Mouse (Mus musculus) embryonic facial prominence, embryonic 13.5 days (tissue): ENCODE data around the gene Mrps27. TPM values are rescaled to one million over a fixed set of nuclear protein-coding genes. Genes with fewer than 3 reads are reported as not detected.

Experiments
- ATAC-seq: fragments of 200-750 bp; cut with Nextera tagmentation; 2 replicates; pipeline ENCODE4 v1.8.0; 2017; ENCODE audit warnings: low read depth; ENCODE audit not compliant: insufficient number of reproducible peaks, insufficient read depth, low FRiP score, low TSS enrichment
- H3K27ac ChIP-seq: fragments of 300-500 bp; sonication (generic); 2 replicates; pipeline ENCODE4 v1.5.1; 2015; ENCODE audit warnings: moderate library complexity, mild to moderate bottlenecking, inconsistent platforms
- H3K27me3 ChIP-seq: fragments of 300-500 bp; sonication (generic); 2 replicates; pipeline ENCODE4 v1.6.1; 2015; ENCODE audit warnings: mild to moderate bottlenecking, inconsistent platforms
- H3K36me3 ChIP-seq: fragments of 300-500 bp; sonication (generic); 2 replicates; pipeline ENCODE4 v1.6.1; 2015; ENCODE audit warnings: mild to moderate bottlenecking, inconsistent platforms
- H3K4me1 ChIP-seq: fragments of 300-500 bp; sonication (generic); 2 replicates; pipeline ENCODE4 v1.6.1; 2015; ENCODE audit warnings: inconsistent platforms
- H3K4me2 ChIP-seq: fragments of 300-500 bp; sonication (generic); 2 replicates; pipeline ENCODE4 v1.6.1; 2015; ENCODE audit warnings: moderate library complexity, mild to moderate bottlenecking, inconsistent platforms
- H3K4me3 ChIP-seq: fragments of 300-500 bp; sonication (generic); 2 replicates; pipeline ENCODE4 v1.5.1; 2015; ENCODE audit warnings: mild to moderate bottlenecking, inconsistent platforms
- H3K9ac ChIP-seq: fragments of 300-500 bp; sonication (generic); 2 replicates; pipeline ENCODE4 v1.6.1; 2015; ENCODE audit warnings: mild to moderate bottlenecking, inconsistent platforms
- H3K9me3 ChIP-seq: fragments of 300-500 bp; sonication (generic); 2 replicates; pipeline ENCODE4 v1.6.1; 2016; ENCODE audit warnings: inconsistent platforms
- WGBS: fragments of 180-500 bp; shearing (Covaris S2); methylation state at CpG from one replicate; pipeline ENCODE4 v1.1.7; 2015; ENCODE audit warnings: mixed read lengths; 5-methylcytosine and 5-hydroxymethylcytosine counted together
- polyA plus RNA-seq: library from polyadenylated mRNA; unstranded; fragments of >200 nt; fragmentation: Nextera tagmentation; extraction: Ambion mirVana; gene quantifications from 2 replicates; pipeline ENCODE4 v1.2.1, GENCODE M21; 2015

Gene Mrps27
- polyA plus RNA-seq, 1 experiment from 2014 or later = 62.5 TPM

DNA sequence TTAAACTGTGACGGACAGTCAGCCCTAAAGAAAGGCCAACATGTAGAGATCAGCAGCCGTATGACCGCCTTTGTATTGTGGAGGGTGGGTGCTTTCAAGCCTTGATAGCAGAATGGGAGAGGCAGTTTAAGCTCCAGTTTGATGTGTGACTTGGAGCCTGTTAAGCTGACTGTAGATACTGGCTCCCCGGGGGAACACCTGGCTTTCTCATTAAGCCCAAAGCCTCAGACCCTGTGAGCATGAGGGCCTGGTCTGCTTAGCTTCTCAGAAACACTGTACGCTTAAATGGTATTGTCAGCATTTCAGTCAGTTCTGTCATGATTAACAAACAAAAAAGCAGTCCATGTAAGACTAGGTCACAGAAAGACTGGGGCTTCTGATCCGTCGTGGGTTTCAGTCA is 29.1 kb downstream of the Mrps27 start:
- H3K4me1 ChIP-seq = peaks cover 7% of the 10 kb centered on the region; the same call in 1 of the 2 replicates
- H3K27ac ChIP-seq = no peak overlapping the region
- ATAC-seq = no peak
- no peaks in the 10 kb centered on the region for H3K27me3 ChIP-seq
- no peak overlapping the region for H3K4me2 ChIP-seq
- no peaks in the 10 kb centered on the region for H3K9me3 ChIP-seq
- H3K36me3 ChIP-seq = peaks cover 13% of the 10 kb centered on the region
- 78% methylated on average over 7 of the region's 7 CpGs for WGBS
- no peak overlapping the region for H3K4me3 ChIP-seq
- H3K9ac ChIP-seq = 0 out of 2 replicates have a peak overlapping the region, but pooled peaks have one; percentile 27

DNA sequence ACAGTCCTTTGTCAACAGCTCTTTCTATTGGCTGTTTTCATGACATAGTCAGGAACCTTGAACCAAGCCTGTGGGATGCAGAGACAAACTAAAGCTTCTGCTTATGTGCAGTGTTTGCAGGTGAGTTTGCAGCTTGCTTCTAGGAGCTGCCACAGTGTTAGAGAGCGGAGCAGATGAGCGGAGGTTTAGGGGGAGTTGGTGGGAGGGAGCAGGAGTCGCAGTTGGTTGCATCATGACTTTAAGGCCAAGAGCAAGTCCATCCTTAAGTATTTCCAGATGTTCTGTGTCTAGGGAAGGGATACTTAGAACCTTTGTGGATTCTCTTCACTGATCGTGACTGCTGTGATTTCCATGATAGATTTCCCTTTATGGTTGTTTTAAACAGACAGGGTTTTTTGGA is 29.6 kb downstream of the Mrps27 start:
- peak overlapping the region; percentile 27; the same call in 1 of the 2 replicates for H3K9ac ChIP-seq
- no peak for ATAC-seq
- H3K4me2 ChIP-seq = no peak overlapping the region
- H3K4me1 ChIP-seq = peaks cover 7% of the 10 kb centered on the region; the same call in 1 of the 2 replicates
- H3K4me3 ChIP-seq = no peak overlapping the region
- no peaks in the 10 kb centered on the region for H3K9me3 ChIP-seq
- H3K36me3 ChIP-seq = peaks cover 10% of the 10 kb centered on the region
- no peaks in the 10 kb centered on the region for H3K27me3 ChIP-seq
- 34% methylated on average over 4 of the region's 4 CpGs for WGBS
- H3K27ac ChIP-seq = no peak overlapping the region

- Histone ChIP-seq H3K27me3 (no peaks in the 10 kb centered on the region), H3K4me1 (peaks cover 7% of the 10 kb centered on the region; the same call in 1 of the 2 replicates), H3K9me3 (no peaks in the 10 kb centered on the region), H3K4me2 (no peak overlapping the region), H3K36me3 (peaks cover 15% of the 10 kb centered on the region; the same call in 1 of the 2 replicates), H3K27ac (no peak overlapping the region), H3K9ac (no peak overlapping the region), H3K4me3 (no peak overlapping the region)
- WGBS = 33% methylated on average over 6 of the region's 6 CpGs
- no peak for ATAC-seq
Observed at GRCm38 (mm10) chr13:99375550-99375949, 31.0 kb downstream of the Mrps27 start.

DNA sequence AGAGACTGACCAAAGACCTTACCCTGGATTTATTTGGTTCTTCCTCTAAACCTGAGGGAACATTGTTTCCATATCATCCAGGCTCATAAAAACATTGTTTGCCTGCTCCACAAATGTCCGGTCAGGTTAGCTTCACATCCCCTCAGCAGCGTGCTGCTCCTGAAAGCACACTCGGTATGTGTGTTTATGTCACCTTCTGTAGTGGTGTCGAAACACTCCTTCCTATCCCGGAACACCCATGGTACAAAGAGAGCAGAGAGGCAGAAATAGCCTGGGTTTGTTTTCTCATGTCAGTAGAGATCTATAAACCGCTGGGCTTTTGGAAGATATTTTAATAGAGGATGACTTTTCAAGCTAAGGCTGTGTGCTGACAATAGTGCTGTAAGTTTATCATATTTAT is 32.5 kb downstream of the Mrps27 start:
- 93% methylated on average over 6 of the region's 6 CpGs for WGBS
- Histone ChIP-seq H3K27me3 (no peaks in the 10 kb centered on the region), H3K9me3 (no peaks in the 10 kb centered on the region)

DNA sequence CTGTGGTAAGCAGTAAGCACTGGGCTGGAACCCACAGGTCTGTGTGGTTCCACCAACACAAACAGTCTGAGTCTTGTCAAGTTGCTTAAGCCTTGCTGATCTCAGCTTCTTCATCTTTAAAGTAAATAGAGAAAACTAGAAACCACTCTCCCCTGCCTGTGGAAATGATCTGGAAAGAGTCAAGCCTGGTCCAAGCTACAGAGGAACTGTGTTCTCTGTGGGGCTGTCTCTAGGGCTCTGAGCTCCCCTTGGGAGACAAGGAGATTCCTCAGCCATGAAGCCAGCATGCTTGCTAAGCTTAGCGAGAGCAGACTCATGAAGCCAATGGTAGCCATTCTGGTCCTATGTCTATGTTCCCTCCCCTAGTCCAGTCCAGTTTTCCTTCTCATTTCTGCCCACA is 33.6 kb downstream of the Mrps27 start:
- ATAC-seq = no peak
- Histone ChIP-seq H3K4me1 (peaks cover 6% of the 10 kb centered on the region; the same call in 1 of the 2 replicates), H3K9me3 (no peaks in the 10 kb centered on the region), H3K9ac (no peak overlapping the region), H3K27me3 (no peaks in the 10 kb centered on the region), H3K27ac (no peak overlapping the region), H3K4me3 (no peak overlapping the region), H3K4me2 (no peak overlapping the region), H3K36me3 (peaks cover 20% of the 10 kb centered on the region; the same call in 1 of the 2 replicates)
- 96% methylated on average over 1 of the region's 1 CpGs for WGBS

More for the DNA sequence above, 32.5 kb downstream of the Mrps27 start:
- Histone ChIP-seq H3K27ac (no peak overlapping the region), H3K4me2 (no peak overlapping the region), H3K4me3 (no peak overlapping the region), H3K36me3 (peaks cover 20% of the 10 kb centered on the region; the same call in 1 of the 2 replicates), H3K4me1 (peaks cover 7% of the 10 kb centered on the region; the same call in 1 of the 2 replicates), H3K9ac (no peak overlapping the region)
- ATAC-seq = no peak

- Histone ChIP-seq H3K9me3 (no peaks in the 10 kb centered on the region), H3K9ac (no peak overlapping the region), H3K4me2 (no peak overlapping the region), H3K27me3 (no peaks in the 10 kb centered on the region), H3K4me1 (no peaks in the 10 kb centered on the region), H3K27ac (no peak overlapping the region), H3K4me3 (no peak overlapping the region), H3K36me3 (peaks cover 20% of the 10 kb centered on the region; the same call in 1 of the 2 replicates)
- ATAC-seq = no peak
- 65% methylated on average over 6 of the region's 6 CpGs for WGBS
Observed at GRCm38 (mm10) chr13:99382373-99382772, 37.8 kb downstream of the Mrps27 start.

DNA sequence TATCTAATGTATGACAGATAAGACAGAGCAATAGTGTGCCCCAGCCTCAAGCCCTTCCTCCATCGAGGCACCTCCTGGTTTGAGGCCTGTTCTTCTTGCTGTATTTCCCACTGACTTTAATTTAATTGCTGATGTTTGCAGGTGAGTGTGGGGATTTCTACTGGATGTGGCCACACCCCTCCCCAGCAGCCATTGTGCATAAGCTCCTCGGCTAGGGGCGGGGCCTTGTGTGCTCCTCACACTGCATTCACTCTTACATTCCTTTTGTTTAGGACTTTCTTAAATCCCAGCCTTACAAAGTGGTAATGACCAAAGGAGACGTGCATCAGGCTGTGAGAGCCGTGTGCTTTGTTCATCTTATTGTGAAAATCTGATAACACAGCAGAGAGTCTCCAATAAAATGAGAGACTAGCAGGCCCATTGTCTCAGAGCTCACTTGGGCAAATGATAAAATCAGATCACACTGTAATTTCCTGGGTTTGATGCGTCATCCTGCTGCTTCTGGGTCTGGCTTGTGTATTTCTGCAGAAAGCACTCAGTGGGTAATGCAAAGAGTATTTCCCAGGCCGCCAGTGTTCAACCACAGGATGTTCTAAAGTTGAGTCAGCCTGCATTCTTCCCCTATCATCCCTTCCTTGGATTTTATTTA is 40.1 kb downstream of the Mrps27 start:
- Histone ChIP-seq H3K4me2 (no peak overlapping the region), H3K27ac (no peak overlapping the region), H3K4me3 (no peak overlapping the region), H3K27me3 (no peaks in the 10 kb centered on the region), H3K4me1 (peaks cover 9% of the 10 kb centered on the region), H3K9me3 (no peaks in the 10 kb centered on the region), H3K36me3 (peaks cover 19% of the 10 kb centered on the region; the same call in 1 of the 2 replicates), H3K9ac (no peak overlapping the region)
- ATAC-seq = no peak
- WGBS = 74% methylated on average over 7 of the region's 7 CpGs

GRCm38 (mm10) chr13:99385911-99386310 is 41.3 kb downstream of the Mrps27 start:
- 80% methylated on average over 6 of the region's 6 CpGs for WGBS
- no peak overlapping the region for H3K4me2 ChIP-seq
- H3K4me3 ChIP-seq = no peak overlapping the region
- peak; percentile 62; the same call in 1 of the 2 replicates for ATAC-seq
- H3K36me3 ChIP-seq = peaks cover 11% of the 10 kb centered on the region; the same call in 1 of the 2 replicates
- no peak overlapping the region for H3K27ac ChIP-seq
- H3K4me1 ChIP-seq = peaks cover 11% of the 10 kb centered on the region
- no peaks in the 10 kb centered on the region for H3K27me3 ChIP-seq
- H3K9me3 ChIP-seq = no peaks in the 10 kb centered on the region
- no peak overlapping the region for H3K9ac ChIP-seq

DNA sequence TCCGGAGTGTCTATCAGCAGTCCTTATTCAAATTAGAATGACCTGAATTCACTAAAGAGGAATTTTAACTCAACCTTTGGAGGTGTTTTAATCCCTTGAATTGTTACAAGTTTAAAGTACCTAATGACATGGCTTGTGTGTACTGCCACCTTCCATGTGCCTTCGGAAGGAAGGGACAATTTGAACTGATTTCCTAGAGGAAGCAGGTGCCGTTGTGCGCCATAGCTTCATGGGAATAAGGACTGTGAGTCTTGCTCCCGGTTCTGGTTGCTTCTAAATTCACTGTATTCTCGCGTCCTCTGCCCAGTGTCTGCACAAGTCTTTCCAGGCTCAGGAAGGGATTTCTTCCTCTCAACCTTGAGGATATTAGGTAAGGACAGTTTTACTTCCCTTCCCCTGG is 41.8 kb downstream of the Mrps27 start:
- H3K4me1 ChIP-seq = peaks cover 15% of the 10 kb centered on the region
- no peak overlapping the region for H3K27ac ChIP-seq
- peaks cover 7% of the 10 kb centered on the region; the same call in 1 of the 2 replicates for H3K36me3 ChIP-seq
- H3K9ac ChIP-seq = no peak overlapping the region
- H3K9me3 ChIP-seq = no peaks in the 10 kb centered on the region
- 84% methylated on average over 7 of the region's 7 CpGs for WGBS
- no peak for ATAC-seq
- H3K27me3 ChIP-seq = no peaks in the 10 kb centered on the region
- H3K4me3 ChIP-seq = no peak overlapping the region
- H3K4me2 ChIP-seq = no peak overlapping the region

DNA sequence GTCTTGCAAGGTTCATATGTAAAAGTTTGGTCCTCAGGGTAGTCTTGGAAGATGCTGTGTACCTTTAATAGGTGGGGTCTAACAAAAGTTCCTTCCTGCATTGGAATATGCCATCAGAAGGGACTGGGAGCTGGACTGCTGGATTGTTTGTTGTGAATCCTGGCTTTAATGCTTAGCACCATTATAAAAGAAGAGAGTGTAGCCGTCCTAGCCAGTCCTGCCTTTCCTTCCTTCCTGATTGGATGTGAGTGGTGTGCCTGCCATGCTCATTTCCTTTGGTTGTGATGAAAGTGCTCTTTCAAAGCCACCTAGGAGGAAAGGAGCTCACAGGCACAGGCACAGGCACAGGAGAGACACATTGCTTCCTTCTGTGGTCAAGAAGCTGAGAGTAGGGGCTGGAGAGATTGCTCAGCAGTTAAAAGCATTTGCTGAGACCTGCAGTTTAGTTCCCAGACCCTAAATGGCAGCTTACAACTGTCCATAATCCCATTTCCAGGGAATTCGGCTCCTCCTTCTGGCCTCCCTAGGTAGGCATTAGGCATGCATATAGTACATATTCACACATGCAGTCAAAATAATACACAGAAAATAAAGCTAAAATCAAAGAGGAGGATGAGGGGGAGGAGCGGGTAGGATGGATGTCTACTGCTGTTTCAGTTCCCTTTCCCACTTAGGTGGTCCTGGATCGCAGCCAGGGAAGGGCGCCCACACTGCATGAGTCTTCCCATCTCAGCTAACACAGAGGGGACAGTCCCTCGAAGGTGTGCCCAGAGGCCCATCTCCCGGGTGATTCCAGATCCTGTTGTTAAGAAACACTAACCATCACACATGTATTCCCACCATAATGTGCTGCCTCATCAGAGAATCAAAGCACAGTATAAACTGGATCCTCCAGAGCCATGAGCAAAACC is 43.6 kb downstream of the Mrps27 start:
- no peak for ATAC-seq
- H3K9ac ChIP-seq = no peak overlapping the region
- no peaks in the 10 kb centered on the region for H3K9me3 ChIP-seq
- 65% methylated on average over 7 of the region's 7 CpGs for WGBS
- H3K27me3 ChIP-seq = no peaks in the 10 kb centered on the region
- no peak overlapping the region for H3K4me2 ChIP-seq
- H3K36me3 ChIP-seq = 0 out of 2 replicates have a peak, but pooled peaks cover 3% of the 10 kb centered on the region
- peaks cover 19% of the 10 kb centered on the region for H3K4me1 ChIP-seq
- no peak overlapping the region for H3K27ac ChIP-seq
- no peak overlapping the region for H3K4me3 ChIP-seq

GRCm38 (mm10) chr13:99391417-99391816 is 46.8 kb downstream of the Mrps27 start:
- peak overlapping the region; percentile 68 for H3K27ac ChIP-seq
- H3K9me3 ChIP-seq = no peaks in the 10 kb centered on the region
- 0 out of 2 replicates have a peak, but pooled peaks cover 3% of the 10 kb centered on the region for H3K36me3 ChIP-seq
- H3K4me2 ChIP-seq = no peak overlapping the region
- no peak for ATAC-seq
- no peaks in the 10 kb centered on the region for H3K27me3 ChIP-seq
- no peak overlapping the region for H3K9ac ChIP-seq
- WGBS = 40% methylated on average over 3 of the region's 3 CpGs
- no peak overlapping the region for H3K4me3 ChIP-seq
- H3K4me1 ChIP-seq = peaks cover 33% of the 10 kb centered on the region
